Mouse (Mus musculus) heart, postnatal 0 days (tissue): ENCODE measurements around the gene Klrb1c. TPM values are rescaled to one million over a fixed set of nuclear protein-coding genes. Genes with fewer than 3 reads are reported as not detected.

Source experiments
- ATAC-seq: fragments of 200-750 bp; cut with Nextera tagmentation; 2 replicates; pipeline ENCODE4 v1.8.0; 2017; ENCODE audit warnings: low read depth, moderate number of reproducible peaks, moderate library complexity; ENCODE audit not compliant: insufficient read depth
- DNase-seq: peaks from one replicate; pipeline ENCODE4 v3.0.0-alpha.2; 2016; ENCODE audit warnings: low spot score
- H3K27ac ChIP-seq: fragments of 300-500 bp; sonication (generic); 2 replicates; pipeline ENCODE4 v1.5.1; 2014; ENCODE audit warnings: low read depth, mild to moderate bottlenecking
- H3K27me3 ChIP-seq: fragments of 300-500 bp; sonication (generic); 2 replicates; pipeline ENCODE4 v1.6.1; 2014; ENCODE audit warnings: low read length, mixed read lengths; ENCODE audit not compliant: control insufficient read depth, insufficient read depth
- H3K36me3 ChIP-seq: fragments of 300-500 bp; sonication (generic); replicated peaks from 2 replicates; pipeline ENCODE4 v1.6.1; 2014; ENCODE audit warnings: low read length, mixed read lengths; ENCODE audit not compliant: control insufficient read depth, insufficient read depth
- H3K4me1 ChIP-seq: fragments of 300-500 bp; sonication (generic); 2 replicates; pipeline ENCODE4 v1.6.1; 2014; ENCODE audit warnings: antibody characterized with exemption; ENCODE audit not compliant: control insufficient read depth, insufficient read depth
- H3K4me2 ChIP-seq: fragments of 300-500 bp; sonication (generic); 2 replicates; pipeline ENCODE4 v1.6.1; 2014; ENCODE audit warnings: low read depth, mild to moderate bottlenecking, low read length, moderate library complexity
- H3K4me3 ChIP-seq: fragments of 300-500 bp; sonication (generic); 2 replicates; pipeline ENCODE4 v1.5.1; 2014; ENCODE audit warnings: low read depth, low read length
- H3K9ac ChIP-seq: fragments of 300-500 bp; sonication (generic); replicated peaks from 2 replicates; pipeline ENCODE4 v1.6.1; 2014; ENCODE audit warnings: low read depth, low read length, mixed read lengths
- H3K9me3 ChIP-seq: fragments of 300-500 bp; sonication (generic); replicated peaks from 2 replicates; pipeline ENCODE4 v1.6.1; 2016; ENCODE audit warnings: low read length; ENCODE audit not compliant: control insufficient read depth
- CTCF ChIP-seq: IDR thresholded peaks from 2 replicates; pipeline ENCODE4 v1.5.1; 2016; ENCODE audit warnings: antibody characterized with exemption, control low read depth, low read depth
- EP300 ChIP-seq: IDR thresholded peaks from 2 replicates; pipeline ENCODE4 v1.6.1; 2016; ENCODE audit warnings: antibody characterized with exemption, low read depth
- WGBS: fragments of 180-500 bp; shearing (Covaris S2); extraction: QIAGEN DNeasy Blood & Tissue Kit; methylation state at CpG from one replicate; pipeline ENCODE4 v1.1.7; 2014; 5-methylcytosine and 5-hydroxymethylcytosine counted together
- polyA plus RNA-seq: library from polyadenylated mRNA; unstranded; fragments of >200 nt; fragmentation: Nextera tagmentation; extraction: Ambion mirVana; gene quantifications from 2 replicates; pipeline ENCODE4 v1.2.1, GENCODE M21; 2015
- total RNA-seq: library from RNA; depleted of rRNA; stranded (reverse); fragments of >200 nt; gene quantifications from 2 replicates; pipeline ENCODE4 v1.2.3, GENCODE M21; 2014; ENCODE audit warnings: low replicate concordance; rRNA removed

The Klrb1c gene
- total and polyA plus RNA-seq, 2 experiments from 2014 or later = not detected

DNA sequence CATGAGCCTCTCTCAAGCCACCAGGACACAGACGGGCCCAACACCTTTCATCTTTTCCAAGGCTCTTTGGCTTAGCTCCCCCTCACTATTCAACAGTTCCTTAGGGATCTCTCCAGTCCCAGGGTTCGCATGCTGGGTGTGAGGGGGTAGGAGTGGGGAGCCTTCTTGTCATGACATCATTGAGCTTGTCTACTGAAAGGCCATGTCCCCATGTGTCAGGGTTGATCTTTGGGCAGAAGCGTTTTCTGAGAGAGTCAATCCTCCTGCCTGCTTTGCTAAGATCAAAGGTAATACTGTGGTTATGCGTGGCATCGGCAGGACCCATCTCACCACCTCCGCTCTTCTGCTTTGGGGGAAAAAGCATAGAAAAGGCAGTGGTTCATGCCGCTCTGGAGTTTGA, 51.6 kb downstream of the Klrb1c start:
- H3K9ac ChIP-seq = no peak overlapping the region
- TF ChIP-seq EP300 = no peak
- TF ChIP-seq CTCF = no peak
- H3K9me3 ChIP-seq = no peaks in the 10 kb centered on the region
- H3K4me2 ChIP-seq = no peak overlapping the region
- H3K27ac ChIP-seq = no peak overlapping the region
- no peaks in the 10 kb centered on the region for H3K27me3 ChIP-seq
- no peaks in the 10 kb centered on the region for H3K4me1 ChIP-seq
- WGBS = 77% methylated on average over 7 of the region's 7 CpGs
- no peaks in the 10 kb centered on the region for H3K36me3 ChIP-seq
- DNase-seq = no peak
- H3K4me3 ChIP-seq = no peak overlapping the region
- ATAC-seq = no peak

DNA sequence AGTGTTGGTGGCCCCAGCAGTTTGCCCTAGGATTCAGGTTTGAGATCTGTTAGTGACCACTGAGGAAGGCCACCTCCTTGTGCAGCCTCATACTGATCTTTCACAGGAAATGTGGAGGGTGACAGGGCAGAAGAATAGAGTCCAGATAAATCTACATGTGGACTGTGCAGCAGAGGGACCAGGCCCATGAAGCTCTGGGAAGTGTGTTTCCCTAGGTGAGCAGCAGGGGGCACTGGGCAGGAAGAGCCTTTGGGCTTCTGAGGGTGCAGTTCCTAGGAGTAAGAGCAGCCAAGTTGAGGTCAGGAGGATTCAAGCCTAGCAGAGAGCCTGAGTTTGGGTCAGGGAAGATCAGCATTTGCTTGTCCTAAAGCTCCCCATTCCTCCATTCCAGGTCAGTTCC, 52.9 kb downstream of the Klrb1c start:
- no peak for DNase-seq
- no peaks in the 10 kb centered on the region for H3K27me3 ChIP-seq
- H3K4me2 ChIP-seq = no peak overlapping the region
- H3K36me3 ChIP-seq = no peaks in the 10 kb centered on the region
- no peaks in the 10 kb centered on the region for H3K9me3 ChIP-seq
- no peaks in the 10 kb centered on the region for H3K4me1 ChIP-seq
- H3K27ac ChIP-seq = no peak overlapping the region
- ATAC-seq = no peak
- H3K4me3 ChIP-seq = no peak overlapping the region
- TF ChIP-seq CTCF (0 out of 2 replicates have a peak, but pooled peaks have one; percentile 24), EP300 (no peak)
- no peak overlapping the region for H3K9ac ChIP-seq

DNA sequence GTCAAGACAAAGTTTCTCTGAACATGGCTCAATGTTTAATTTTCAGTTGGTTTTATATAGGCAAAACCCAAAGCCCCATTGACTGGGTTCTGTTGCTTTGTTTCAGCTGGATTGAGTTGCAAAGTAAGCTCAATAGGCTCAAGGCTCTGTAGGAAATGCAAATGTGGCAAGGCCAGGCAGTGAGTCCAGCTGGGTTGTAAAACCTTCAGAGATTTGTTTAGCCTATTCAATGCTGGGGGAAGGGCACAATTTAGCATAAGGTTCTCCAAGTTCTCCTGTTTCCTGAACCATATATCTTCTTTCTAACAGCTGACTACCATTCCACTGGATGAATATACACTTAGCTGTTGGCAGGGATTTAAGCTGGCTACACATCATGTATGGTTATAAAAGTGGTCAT, 54.1 kb downstream of the Klrb1c start:
- H3K4me2 ChIP-seq = no peak overlapping the region
- H3K36me3 ChIP-seq = no peaks in the 10 kb centered on the region
- H3K27ac ChIP-seq = no peak overlapping the region
- no peak overlapping the region for H3K4me3 ChIP-seq
- no peak overlapping the region for H3K9ac ChIP-seq
- no peak for DNase-seq
- no peaks in the 10 kb centered on the region for H3K9me3 ChIP-seq
- no peak for ATAC-seq
- no peak for TF ChIP-seq EP300
- no peak for TF ChIP-seq CTCF
- no peaks in the 10 kb centered on the region for H3K27me3 ChIP-seq
- no peaks in the 10 kb centered on the region for H3K4me1 ChIP-seq

DNA sequence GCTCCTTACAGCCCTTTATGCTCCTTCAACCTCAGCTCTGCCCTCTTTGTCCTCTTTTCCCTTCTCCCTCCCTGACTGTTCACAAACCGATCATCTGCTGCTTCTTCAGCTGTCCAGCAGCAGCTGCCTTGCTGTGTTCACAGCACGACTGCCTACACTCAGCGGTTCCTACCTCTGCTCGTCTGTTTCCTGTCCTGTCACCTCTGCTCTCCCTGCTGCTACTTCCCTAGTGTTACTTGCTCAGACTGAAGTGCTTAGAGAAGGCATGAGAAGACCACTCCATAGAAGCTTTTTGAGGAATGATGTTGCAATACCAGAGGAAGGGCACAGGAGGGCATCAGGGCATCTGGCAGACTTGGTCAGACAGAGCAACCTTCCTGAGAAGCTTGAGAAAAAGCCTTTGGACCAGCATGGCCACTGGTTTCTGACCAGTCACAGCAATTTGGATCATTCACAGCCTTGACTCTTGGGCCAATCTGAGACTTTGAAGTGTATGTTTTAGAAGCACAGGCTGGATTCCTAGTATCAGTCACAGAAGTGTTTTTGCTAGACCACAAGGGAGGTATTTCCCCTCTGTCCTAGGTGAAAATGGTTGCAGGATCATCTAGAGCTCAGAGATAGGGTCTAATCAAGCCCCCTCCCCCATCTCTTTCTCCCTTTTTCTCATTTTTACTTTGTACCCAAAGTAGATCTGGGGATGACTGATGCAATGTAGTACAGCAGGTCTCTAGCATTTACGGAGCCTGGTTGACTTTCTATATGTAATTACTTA, 54.9 kb downstream of the Klrb1c start:
- no peak overlapping the region for H3K4me2 ChIP-seq
- H3K4me3 ChIP-seq = no peak overlapping the region
- H3K9ac ChIP-seq = no peak overlapping the region
- no peak for ATAC-seq
- WGBS = 44% methylated on average over 5 of the region's 5 CpGs
- H3K36me3 ChIP-seq = no peaks in the 10 kb centered on the region
- H3K27me3 ChIP-seq = no peaks in the 10 kb centered on the region
- no peak overlapping the region for H3K27ac ChIP-seq
- DNase-seq = no peak
- TF ChIP-seq EP300 (no peak), CTCF (no peak)
- H3K9me3 ChIP-seq = no peaks in the 10 kb centered on the region
- no peaks in the 10 kb centered on the region for H3K4me1 ChIP-seq

DNA sequence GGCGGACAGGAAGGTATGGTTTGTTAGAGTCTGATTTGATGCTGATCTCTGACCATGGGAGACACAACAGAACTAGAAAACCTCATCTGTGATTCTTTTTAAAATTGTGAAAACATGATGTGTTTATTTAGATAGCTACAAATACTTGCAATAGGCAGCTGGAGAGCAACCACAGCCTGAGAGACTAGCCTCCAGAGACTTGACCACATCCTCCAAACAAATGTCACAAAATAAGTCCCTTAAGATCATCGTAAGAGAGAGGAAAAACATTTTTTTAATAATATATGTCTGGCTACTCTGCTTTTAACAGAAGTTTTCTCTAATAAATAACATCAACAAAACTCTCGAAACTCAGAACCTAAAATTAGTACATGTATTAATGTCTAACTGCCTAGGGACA, 57.0 kb downstream of the Klrb1c start:
- H3K4me2 ChIP-seq = no peak overlapping the region
- no peaks in the 10 kb centered on the region for H3K9me3 ChIP-seq
- DNase-seq = no peak
- no peak for TF ChIP-seq EP300
- H3K27ac ChIP-seq = no peak overlapping the region
- H3K4me1 ChIP-seq = no peaks in the 10 kb centered on the region
- no peaks in the 10 kb centered on the region for H3K36me3 ChIP-seq
- 65% methylated on average over 3 of the region's 3 CpGs for WGBS
- no peaks in the 10 kb centered on the region for H3K27me3 ChIP-seq
- ATAC-seq = no peak
- no peak overlapping the region for H3K9ac ChIP-seq
- H3K4me3 ChIP-seq = no peak overlapping the region

Other genes with a start within 250 kb of the Klrb1c start
- gene A2ml1, start 207.6 kb downstream of the Klrb1c start, total RNA-seq = 1.4 TPM in 1 of 2 replicates, not detected in the other
- 0.30 and 0.73 TPM in 2 replicates for gene A2ml1, start 207.6 kb downstream of the Klrb1c start, polyA plus RNA-seq
- gene Klrb1a, start 165.7 kb downstream of the Klrb1c start, total RNA-seq = not detected in 2 replicates
- gene Klrb1a, start 165.7 kb downstream of the Klrb1c start, polyA plus RNA-seq = 0.19 TPM in 1 of 2 replicates, not detected in the other
- not detected in 2 replicates for gene Clec2h, start 126.8 kb downstream of the Klrb1c start, total RNA-seq
- not detected in 2 replicates for gene Clec2h, start 126.8 kb downstream of the Klrb1c start, polyA plus RNA-seq
- gene Klrb1, start 66.2 kb downstream of the Klrb1c start, total RNA-seq = not detected in 2 replicates
- not detected in 2 replicates for gene Klrb1, start 66.2 kb downstream of the Klrb1c start, polyA plus RNA-seq
- not detected in 2 replicates for gene Gm44511, start 37.1 kb upstream of the Klrb1c start, total RNA-seq
- gene Gm44511, start 37.1 kb upstream of the Klrb1c start, polyA plus RNA-seq = not detected in 2 replicates
- gene Klrb1b, start 37.1 kb upstream of the Klrb1c start, total RNA-seq = not detected in 2 replicates
- gene Klrb1b, start 37.1 kb upstream of the Klrb1c start, polyA plus RNA-seq = not detected in 2 replicates
- gene Clec2i, start 98.4 kb upstream of the Klrb1c start, total RNA-seq = not detected in 2 replicates
- not detected in 2 replicates for gene Clec2i, start 98.4 kb upstream of the Klrb1c start, polyA plus RNA-seq
- gene BC035044, start 101.9 kb upstream of the Klrb1c start, total RNA-seq = 0.08 TPM in 1 of 2 replicates, not detected in the other
- 0.10 TPM in 1 of 2 replicates, not detected in the other for gene BC035044, start 101.9 kb upstream of the Klrb1c start, polyA plus RNA-seq
- not detected in 2 replicates for gene Clec2g, start 145.2 kb upstream of the Klrb1c start, total RNA-seq
- not detected in 2 replicates for gene Clec2g, start 145.2 kb upstream of the Klrb1c start, polyA plus RNA-seq